Mouse (Mus musculus) activated CD4-positive, CD25-positive, alpha-beta regulatory T cell (primary cell): Measurements from ENCODE around the gene Zc3h12c. TPM values are rescaled to one million over a fixed set of nuclear protein-coding genes. Genes with fewer than 3 reads are reported as not detected.

ENCODE experiments used
- polyA plus RNA-seq, 2 experiments: library from polyadenylated mRNA; unstranded; fragments of 100-300 nt; shearing (Covaris generic); gene quantifications; one replicate each; pipeline ENCODE4 v1.2.1; 2017

Gene Zc3h12c
- 1 to 10 TPM; 1.5 TPM for polyA plus RNA-seq

DNA sequence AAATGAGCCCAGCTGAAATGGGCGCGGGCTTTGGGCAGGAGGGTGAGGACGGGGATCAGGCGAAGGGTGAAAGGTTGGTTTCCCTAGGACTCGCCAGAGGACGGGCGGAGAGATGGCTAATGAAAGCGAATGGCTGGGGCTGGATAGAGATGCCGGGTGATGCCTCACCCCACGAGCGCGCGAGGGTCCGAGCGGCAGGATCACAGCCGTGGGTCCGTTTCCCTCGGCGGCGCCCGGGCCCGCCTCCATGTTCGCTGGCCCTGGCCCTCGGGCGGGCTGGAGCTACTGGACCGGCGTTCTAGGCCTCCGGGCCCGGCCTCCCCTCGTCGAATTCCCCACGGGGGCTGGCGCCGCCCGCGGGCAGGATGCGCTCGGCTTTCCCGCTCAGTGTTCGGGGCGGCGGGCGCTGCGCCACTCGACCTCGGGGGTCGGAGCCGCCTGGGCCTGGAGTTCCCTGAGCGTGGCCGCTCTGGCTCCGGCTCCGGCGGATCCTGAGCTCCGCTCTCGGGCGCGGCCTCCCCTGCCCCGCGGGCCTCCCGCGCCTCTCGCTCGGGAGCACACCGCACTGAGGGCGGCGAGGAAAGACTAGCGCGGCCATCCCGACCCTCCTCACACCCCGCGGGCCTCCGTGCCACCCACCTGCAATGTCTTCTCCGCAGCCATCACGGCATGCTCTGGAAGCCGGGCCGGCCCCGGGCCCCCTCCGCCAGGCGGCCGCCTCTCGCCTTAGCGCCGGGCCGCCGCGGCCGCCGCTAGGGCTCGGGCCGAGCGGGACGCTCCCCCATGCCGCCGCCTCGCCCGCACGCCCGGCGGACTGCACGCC, at the start of gene Zc3h12c:
Gene Zc3h12c (minus strand): TSS at position 710 of the 823 bp plus-strand sequence.

Other genes starting within 250 kb of the Zc3h12c start
- gene Fdx1, start 205.0 kb downstream of the Zc3h12c start, polyA plus RNA-seq, result 10 to 100 TPM; 44.7 to 65.4 TPM
- gene Rdx, start 121.4 kb downstream of the Zc3h12c start, polyA plus RNA-seq, result 10 to 100 TPM; 82.8 to 93.0 TPM